Mouse (Mus musculus): ENCODE measurements around the gene Taf4.

- no peak for TF ChIP-seq CTCF (conservative IDR thresholded peaks at IDR 0.05; ENCODE audit: low read length)
- TF ChIP-seq POU5F1 (IDR thresholded peaks at IDR 0.05; ENCODE audit: borderline replicate concordance, low read length): no peak
- no peak for TF ChIP-seq NANOG (IDR thresholded peaks at IDR 0.05; ENCODE audit: borderline replicate concordance, low read length)
These were observed 31.4 kb downstream of the Taf4 start for GRCm38 (mm10) chr2:179945051-179945450.
